Mouse (Mus musculus) testis, adult 2 months (tissue): Measurements from ENCODE around the gene Cst7. TPM values are rescaled to one million over a fixed set of nuclear protein-coding genes. Genes with fewer than 3 reads are reported as not detected.
A peak's percentile ranks its signal among the peaks of the same experiment; 100 is the strongest.

Experiments
- H3K27ac ChIP-seq: fragments of 200-500 bp; 2 replicates; pipeline ENCODE4 v1.5.1; 2012; ENCODE audit warnings: low read depth, low read length; ENCODE audit not compliant: control insufficient read depth, insufficient read depth
- H3K27me3 ChIP-seq: fragments of 200-500 bp; 2 replicates; pipeline ENCODE4 v1.6.1; 2012; ENCODE audit warnings: mild to moderate bottlenecking, low read length, moderate library complexity; ENCODE audit not compliant: control insufficient read depth, insufficient read depth
- H3K36me3 ChIP-seq: fragments of 200-500 bp; 2 replicates; pipeline ENCODE4 v1.6.1; 2012; ENCODE audit warnings: mild to moderate bottlenecking, low read length; ENCODE audit not compliant: control insufficient read depth, insufficient read depth
- H3K4me1 ChIP-seq: fragments of 200-500 bp; 2 replicates; pipeline ENCODE4 v1.6.1; 2012; ENCODE audit warnings: low read length; ENCODE audit not compliant: control insufficient read depth, insufficient read depth
- H3K4me3 ChIP-seq: fragments of 200-500 bp; 2 replicates; pipeline ENCODE4 v1.5.1; 2012; ENCODE audit warnings: low read depth, mild to moderate bottlenecking, low read length, moderate library complexity, mixed read lengths; ENCODE audit not compliant: control insufficient read depth
- CTCF ChIP-seq: fragments of 200-500 bp; IDR thresholded peaks from 2 replicates; pipeline ENCODE4 v1.5.1; 2012; ENCODE audit warnings: low read depth, mild to moderate bottlenecking, inconsistent platforms, low read length, moderate library complexity; ENCODE audit not compliant: control insufficient read depth, insufficient read depth, insufficient replicate concordance
- POLR2A ChIP-seq: fragments of 200-500 bp; IDR thresholded peaks from 2 replicates; pipeline ENCODE4 v1.6.1; 2012; ENCODE audit warnings: low read depth, mild to moderate bottlenecking, inconsistent platforms, low read length, moderate library complexity; ENCODE audit not compliant: control insufficient read depth
- polyA plus RNA-seq: library from polyadenylated mRNA; depleted of rRNA; stranded (reverse); fragments of >200 nt; gene quantifications from 2 replicates; pipeline ENCODE4 v1.2.3, GENCODE M21; 2012

The Cst7 gene
- polyA plus RNA-seq, 1 experiment = 0.46 TPM

- TF ChIP-seq CTCF = no peak
- TF ChIP-seq POLR2A = no peak
- no peak overlapping the region for H3K4me3 ChIP-seq
- no peak overlapping the region for H3K27ac ChIP-seq
- no peaks in the 10 kb centered on the region for H3K36me3 ChIP-seq
- H3K27me3 ChIP-seq = no peaks in the 10 kb centered on the region
- H3K4me1 ChIP-seq = 0 out of 2 replicates have a peak, but pooled peaks cover 2% of the 10 kb centered on the region
These were observed 36.9 kb downstream of the Cst7 start for GRCm38 (mm10) chr2:150607086-150607485.

GRCm38 (mm10) chr2:150608087-150608799, 38.0 kb downstream of the Cst7 start, which contains the start of gene Apmap:
Apmap (minus strand) TSS chr2:150608567.
- Histone ChIP-seq H3K36me3 (no peaks in the 10 kb centered on the region), H3K4me1 (0 out of 2 replicates have a peak, but pooled peaks cover 2% of the 10 kb centered on the region), H3K27me3 (no peaks in the 10 kb centered on the region), H3K27ac (peak within 1 kb of the TSS; percentile 61), H3K4me3 (peak within 1 kb of the TSS; percentile 97)
- peak; percentile 76 for TF ChIP-seq POLR2A
- no peak for TF ChIP-seq CTCF

GRCm38 (mm10) chr2:150608872-150609560, 38.8 kb downstream of the Cst7 start:
- TF ChIP-seq POLR2A (no peak), CTCF (no peak)
- H3K4me1 ChIP-seq = 0 out of 2 replicates have a peak, but pooled peaks cover 2% of the 10 kb centered on the region
- no peaks in the 10 kb centered on the region for H3K36me3 ChIP-seq
- no peaks in the 10 kb centered on the region for H3K27me3 ChIP-seq
- H3K27ac ChIP-seq = no peak overlapping the region
- H3K4me3 ChIP-seq = peak overlapping the region; percentile 97; the same call in 1 of the 2 replicates

GRCm38 (mm10) chr2:150610097-150610496, 39.9 kb downstream of the Cst7 start:
- peaks cover 2% of the 10 kb centered on the region; the same call in 1 of the 2 replicates for H3K4me1 ChIP-seq
- H3K4me3 ChIP-seq = no peak overlapping the region
- TF ChIP-seq CTCF (no peak), POLR2A (no peak)
- H3K27me3 ChIP-seq = no peaks in the 10 kb centered on the region
- no peaks in the 10 kb centered on the region for H3K36me3 ChIP-seq
- no peak overlapping the region for H3K27ac ChIP-seq

- H3K36me3 ChIP-seq = no peaks in the 10 kb centered on the region
- no peak for TF ChIP-seq POLR2A
- H3K4me1 ChIP-seq = no peaks in the 10 kb centered on the region
- no peak overlapping the region for H3K4me3 ChIP-seq
- H3K27ac ChIP-seq = no peak overlapping the region
- no peaks in the 10 kb centered on the region for H3K27me3 ChIP-seq
These were observed 51.5 kb downstream of the Cst7 start for GRCm38 (mm10) chr2:150621698-150622097.

- H3K36me3 ChIP-seq = no peaks in the 10 kb centered on the region
These were observed 53.7 kb downstream of the Cst7 start for GRCm38 (mm10) chr2:150623957-150624356.

GRCm38 (mm10) chr2:150624926-150625325, 54.7 kb downstream of the Cst7 start:
- H3K36me3 ChIP-seq = no peaks in the 10 kb centered on the region
- H3K27me3 ChIP-seq = no peaks in the 10 kb centered on the region
- no peak overlapping the region for H3K4me3 ChIP-seq
- H3K4me1 ChIP-seq = no peaks in the 10 kb centered on the region
- no peak overlapping the region for H3K27ac ChIP-seq
- TF ChIP-seq POLR2A = no peak
- no peak for TF ChIP-seq CTCF

More at GRCm38 (mm10) chr2:150623957-150624356, 53.7 kb downstream of the Cst7 start:
- Histone ChIP-seq H3K27ac (no peak overlapping the region), H3K4me1 (no peaks in the 10 kb centered on the region), H3K27me3 (no peaks in the 10 kb centered on the region), H3K4me3 (no peak overlapping the region)
- TF ChIP-seq CTCF = no peak
- TF ChIP-seq POLR2A = no peak
